Mouse (Mus musculus) central nervous system, embryonic 18 days (tissue): ENCODE measurements around the gene Olfr154. TPM values are rescaled to one million over a fixed set of nuclear protein-coding genes. Genes with fewer than 3 reads are reported as not detected.

Experiments
- polyA plus RNA-seq: library from polyadenylated mRNA; depleted of rRNA; stranded (reverse); fragments of >200 nt; gene quantifications from 2 replicates; pipeline ENCODE4 v1.2.3, GENCODE M21; 2012; rRNA removed

The Olfr154 gene
- not detected in 2 replicates for polyA plus RNA-seq

DNA sequence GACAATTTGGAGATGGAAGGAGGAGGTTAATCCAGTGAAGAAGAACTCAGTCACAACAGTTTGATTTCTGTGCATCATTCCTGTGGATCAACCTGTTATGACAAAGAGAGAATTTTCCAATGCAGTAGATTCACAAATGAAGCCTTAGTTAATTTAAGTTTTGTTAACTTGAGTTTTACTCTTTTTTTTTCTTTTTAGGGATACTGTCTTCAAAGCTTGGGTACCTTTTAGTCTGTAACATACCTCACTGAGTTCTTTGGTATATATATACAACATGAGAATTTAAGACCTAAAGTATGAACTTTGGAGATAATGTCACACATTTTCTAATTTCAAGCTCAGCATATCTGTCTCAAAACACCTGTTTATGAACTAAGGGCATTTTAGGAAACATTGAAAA lies at the start of gene Olfr154:
Gene Olfr154, minus strand, starts transcription at position 101 of the 400 bp plus-strand sequence.

DNA sequence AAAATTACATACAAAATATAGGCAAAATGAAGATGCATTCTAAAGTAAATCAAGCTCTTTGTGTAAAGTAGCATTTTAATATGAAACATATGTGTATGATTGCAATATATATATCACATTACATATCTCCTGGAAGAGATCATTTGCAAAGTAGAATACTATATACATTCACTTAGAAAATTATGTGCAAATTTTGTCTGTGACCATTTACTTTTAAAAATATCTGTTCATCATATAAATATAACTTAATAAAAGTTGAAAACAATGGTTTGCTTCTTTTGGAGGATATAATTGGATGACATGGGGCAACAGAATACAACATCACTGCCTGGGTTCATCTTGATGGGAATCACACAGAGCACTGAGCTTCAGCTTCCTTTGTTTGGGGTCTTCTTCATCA lies 24.9 kb upstream of the Olfr154 start, which contains the start of gene Olfr1008:
Gene Olfr1008, plus strand, starts transcription at position 301 of the 400 bp plus-strand sequence.

DNA sequence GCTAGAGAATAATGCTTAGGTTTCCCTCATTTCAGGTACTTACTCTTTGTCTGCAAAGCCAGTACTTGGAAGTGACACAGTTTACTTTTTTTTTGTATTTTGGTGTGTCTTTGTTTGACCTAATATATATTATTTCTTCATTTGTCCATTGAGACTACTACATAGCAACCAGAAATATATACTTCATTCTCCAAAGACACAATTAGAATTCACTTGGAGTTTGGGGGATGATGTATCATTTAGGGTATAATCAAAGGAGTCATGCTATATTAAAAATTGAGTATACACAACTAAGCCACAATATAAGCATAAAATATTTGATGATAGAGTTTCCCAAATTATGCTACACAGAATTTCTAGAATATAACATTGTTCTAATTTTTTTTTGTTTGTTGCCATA lies 14.4 kb upstream of the Olfr154 start, which contains the start of gene Olfr1006:
Gene Olfr1006, minus strand, starts transcription at position 101 of the 400 bp plus-strand sequence.

DNA sequence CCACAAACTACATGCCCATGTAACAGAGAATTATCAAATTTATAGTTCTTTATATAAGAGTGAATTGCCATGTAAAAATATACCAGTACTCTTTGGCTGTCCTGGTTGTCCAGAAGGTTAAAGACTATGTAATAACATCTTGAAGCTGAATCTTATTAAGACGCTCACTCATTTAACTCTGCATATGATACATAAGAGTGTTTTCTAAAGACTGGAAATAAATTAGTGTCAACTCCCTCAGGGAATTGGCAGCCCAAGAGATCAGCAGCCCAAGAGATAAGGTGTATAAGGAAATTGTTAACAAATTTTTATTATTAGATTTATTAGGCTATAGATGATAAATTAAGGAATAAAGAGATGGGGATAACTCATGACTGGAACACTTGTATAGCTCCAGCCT lies 13.7 kb downstream of the Olfr154 start, which contains the start of gene Olfr1002:
Gene Olfr1002, minus strand, starts transcription at position 101 of the 400 bp plus-strand sequence.

Other genes with a start within 250 kb of the Olfr154 start
- gene Olfr993, start 249.6 kb downstream of the Olfr154 start, polyA plus RNA-seq: not detected in 2 replicates
- gene Olfr994, start 228.0 kb downstream of the Olfr154 start, polyA plus RNA-seq: not detected in 2 replicates
- gene Olfr995, start 220.8 kb downstream of the Olfr154 start, polyA plus RNA-seq: not detected in 2 replicates
- 0.12 and 0.29 TPM in 2 replicates for gene 4833423E24Rik, start 145.4 kb downstream of the Olfr154 start, polyA plus RNA-seq
- gene Olfr996, start 85.2 kb downstream of the Olfr154 start, polyA plus RNA-seq: not detected in 2 replicates
- gene Olfr998, start 75.5 kb downstream of the Olfr154 start, polyA plus RNA-seq: not detected in 2 replicates
- gene Olfr1000, start 52.6 kb downstream of the Olfr154 start, polyA plus RNA-seq: not detected in 2 replicates
- not detected in 2 replicates for gene Olfr1002, start 13.8 kb downstream of the Olfr154 start, polyA plus RNA-seq
- not detected in 2 replicates for gene Olfr1006, start 14.3 kb upstream of the Olfr154 start, polyA plus RNA-seq
- not detected in 2 replicates for gene Olfr1008, start 25.0 kb upstream of the Olfr154 start, polyA plus RNA-seq
- not detected in 2 replicates for gene Olfr1009, start 51.0 kb upstream of the Olfr154 start, polyA plus RNA-seq
- not detected in 2 replicates for gene Olfr1012, start 98.3 kb upstream of the Olfr154 start, polyA plus RNA-seq
- gene Olfr1013, start 102.6 kb upstream of the Olfr154 start, polyA plus RNA-seq: not detected in 2 replicates
- not detected in 2 replicates for gene Olfr1014, start 108.3 kb upstream of the Olfr154 start, polyA plus RNA-seq
- not detected in 2 replicates for gene Olfr1015, start 117.6 kb upstream of the Olfr154 start, polyA plus RNA-seq
- gene Olfr1016, start 138.1 kb upstream of the Olfr154 start, polyA plus RNA-seq: not detected in 2 replicates
- gene Olfr1018, start 154.0 kb upstream of the Olfr154 start, polyA plus RNA-seq: not detected in 2 replicates
- gene Olfr1019, start 181.0 kb upstream of the Olfr154 start, polyA plus RNA-seq: not detected in 2 replicates
- gene Olfr1020, start 182.6 kb upstream of the Olfr154 start, polyA plus RNA-seq: not detected in 2 replicates
- gene Olfr1022, start 204.1 kb upstream of the Olfr154 start, polyA plus RNA-seq: not detected in 2 replicates
- gene Olfr1023, start 221.2 kb upstream of the Olfr154 start, polyA plus RNA-seq: not detected in 2 replicates
- not detected in 2 replicates for gene Olfr1024, start 240.6 kb upstream of the Olfr154 start, polyA plus RNA-seq